Mouse (Mus musculus) G1E-ER4 (cell line): Measurements from ENCODE around the gene Tmie. TPM values are rescaled to one million over a fixed set of nuclear protein-coding genes. Genes with fewer than 3 reads are reported as not detected.

Source experiments
- GATA1 ChIP-seq: IDR thresholded peaks from one replicate; pipeline ENCODE4 v1.8.0; 2012; ENCODE audit warnings: low read length, inconsistent platforms
- polyA plus RNA-seq: library from polyadenylated mRNA; stranded (reverse); fragments of >175 nt; gene quantifications from 2 replicates; pipeline ENCODE4 v1.2.3, GENCODE M21; 2012

The Tmie gene
- polyA plus RNA-seq, 1 experiment, result not detected

GRCm38 (mm10) chr9:110895507-110895906, 15.6 kb upstream of the Tmie start:
- TF ChIP-seq GATA1, result no peak

GRCm38 (mm10) chr9:110893429-110893828, 13.5 kb upstream of the Tmie start:
- no peak for TF ChIP-seq GATA1

- TF ChIP-seq GATA1, result no peak
Measured at GRCm38 (mm10) chr9:110892552-110892951, 12.6 kb upstream of the Tmie start.

- no peak for TF ChIP-seq GATA1
Measured at GRCm38 (mm10) chr9:110891077-110891828, 11.3 kb upstream of the Tmie start.

GRCm38 (mm10) chr9:110890026-110890783, 10.3 kb upstream of the Tmie start:
- no peak for TF ChIP-seq GATA1

- TF ChIP-seq GATA1, result no peak
Measured at GRCm38 (mm10) chr9:110888935-110889334, 9.0 kb upstream of the Tmie start.

- no peak for TF ChIP-seq GATA1
Measured at GRCm38 (mm10) chr9:110887388-110888303, 7.7 kb upstream of the Tmie start.

- no peak for TF ChIP-seq GATA1
Measured at GRCm38 (mm10) chr9:110881953-110882352, 2.0 kb upstream of the Tmie start.

GRCm38 (mm10) chr9:110880772-110881171, 859 bp upstream of the Tmie start:
- no peak for TF ChIP-seq GATA1

- TF ChIP-seq GATA1, result no peak
Measured at GRCm38 (mm10) chr9:110879191-110879920, 557 bp downstream of the Tmie start, which contains the start of gene Als2cl. TSS of gene Als2cl (plus strand) at chr9:110879870.

GRCm38 (mm10) chr9:110877888-110878287, 2.0 kb downstream of the Tmie start:
- TF ChIP-seq GATA1, result no peak

GRCm38 (mm10) chr9:110877353-110877752, 2.6 kb downstream of the Tmie start:
- TF ChIP-seq GATA1, result no peak

GRCm38 (mm10) chr9:110875288-110875695, 4.6 kb downstream of the Tmie start:
- no peak for TF ChIP-seq GATA1

GRCm38 (mm10) chr9:110874660-110875191, 5.2 kb downstream of the Tmie start:
- no peak for TF ChIP-seq GATA1
